Mouse (Mus musculus) hindbrain, embryonic 14.5 days (tissue): Measurements from ENCODE around the gene Hc. TPM values are rescaled to one million over a fixed set of nuclear protein-coding genes. Genes with fewer than 3 reads are reported as not detected.

Experiments
- ATAC-seq: fragments of 200-750 bp; cut with Nextera tagmentation; 2 replicates; pipeline ENCODE4 v1.8.0; 2017; ENCODE audit warnings: moderate number of reproducible peaks, mild to moderate bottlenecking, moderate TSS enrichment, moderate library complexity; ENCODE audit not compliant: low FRiP score
- DNase-seq: peaks from one replicate; pipeline ENCODE4 v3.0.0-alpha.2; 2015; ENCODE audit warnings: low spot score
- H3K27ac ChIP-seq: fragments of 300-500 bp; sonication (generic); 2 replicates; pipeline ENCODE4 v1.5.1; 2014; ENCODE audit warnings: mild to moderate bottlenecking, moderate library complexity
- H3K27me3 ChIP-seq: fragments of 300-500 bp; sonication (generic); 2 replicates; pipeline ENCODE4 v1.6.1; 2014; ENCODE audit warnings: mild to moderate bottlenecking, low read length, mixed read lengths; ENCODE audit not compliant: control insufficient read depth, insufficient read depth
- H3K36me3 ChIP-seq: fragments of 300-500 bp; sonication (generic); replicated peaks from 2 replicates; pipeline ENCODE4 v1.6.1; 2014; ENCODE audit not compliant: control insufficient read depth, insufficient read depth
- H3K4me1 ChIP-seq: fragments of 300-500 bp; sonication (generic); replicated peaks from 2 replicates; pipeline ENCODE4 v1.6.1; 2014; ENCODE audit warnings: antibody characterized with exemption, low read length, mixed read lengths; ENCODE audit not compliant: control insufficient read depth, insufficient read depth
- H3K4me2 ChIP-seq: fragments of 300-500 bp; sonication (generic); replicated peaks from 2 replicates; pipeline ENCODE4 v1.6.1; 2014; ENCODE audit warnings: mild to moderate bottlenecking, moderate library complexity
- H3K4me3 ChIP-seq: fragments of 300-500 bp; sonication (generic); replicated peaks from 2 replicates; pipeline ENCODE4 v1.5.1; 2014; ENCODE audit warnings: mild to moderate bottlenecking, low read length
- H3K9ac ChIP-seq: fragments of 300-500 bp; sonication (generic); 2 replicates; pipeline ENCODE4 v1.6.1; 2014
- H3K9me3 ChIP-seq: fragments of 300-500 bp; sonication (generic); 2 replicates; pipeline ENCODE4 v1.6.1; 2016; ENCODE audit warnings: low read length; ENCODE audit not compliant: control insufficient read depth
- WGBS: fragments of 180-500 bp; shearing (Covaris S2); extraction: QIAGEN DNeasy Blood & Tissue Kit; methylation state at CpG from one replicate; pipeline ENCODE4 v1.1.7; 2014; 5-methylcytosine and 5-hydroxymethylcytosine counted together
- polyA plus RNA-seq: library from polyadenylated mRNA; unstranded; fragments of >200 nt; fragmentation: Nextera tagmentation; extraction: Ambion mirVana; gene quantifications from 2 replicates; pipeline ENCODE4 v1.2.1, GENCODE M21; 2014

Hc gene
- polyA plus RNA-seq, result 0.44 and 0.46 TPM in 2 replicates

DNA sequence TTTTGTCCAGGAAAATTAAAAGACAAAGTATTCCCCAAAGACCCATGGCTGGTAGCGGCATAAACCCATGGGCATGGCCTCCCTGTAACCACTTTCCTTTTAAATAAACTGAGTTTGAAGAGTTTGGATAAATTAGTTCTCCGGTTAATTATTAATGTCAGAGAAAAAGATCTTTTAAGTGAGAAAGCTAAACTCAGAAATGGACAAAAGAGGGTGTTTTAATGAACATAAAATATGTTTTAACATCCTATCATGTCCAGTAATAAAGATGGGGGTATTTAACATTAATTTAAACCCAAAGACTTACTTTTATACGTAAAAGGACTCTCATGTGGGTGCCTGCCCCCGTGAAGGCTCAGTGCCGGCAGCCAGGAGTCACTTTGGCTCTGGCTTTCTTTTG lies at the start of gene Hc:
TSS of gene Hc (minus strand) at position 101 of the 400 bp plus-strand sequence.
- ATAC-seq (no peak), DNase-seq (no peak)
- Histone ChIP-seq H3K27ac (no peak within 1 kb of the TSS), H3K27me3 (no peaks in the 10 kb centered on the region), H3K36me3 (no peaks in the 10 kb centered on the region), H3K4me1 (no peaks in the 10 kb centered on the region), H3K4me2 (no peak within 1 kb of the TSS), H3K9ac (no peak within 1 kb of the TSS), H3K4me3 (no peak within 1 kb of the TSS), H3K9me3 (no peaks in the 10 kb centered on the region)
- 82% methylated on average over 5 of the region's 5 CpGs for WGBS

- Histone ChIP-seq H3K27me3 (no peaks in the 10 kb centered on the region), H3K27ac (no peak overlapping the region), H3K9me3 (no peaks in the 10 kb centered on the region), H3K4me1 (peaks cover 8% of the 10 kb centered on the region; the same call in 1 of the 2 replicates), H3K36me3 (peaks cover 9% of the 10 kb centered on the region; the same call in 1 of the 2 replicates), H3K4me3 (0 out of 2 replicates have a peak overlapping the region, but pooled peaks have one; percentile 78), H3K4me2 (0 out of 2 replicates have a peak overlapping the region, but pooled peaks have one; percentile 55), H3K9ac (no peak overlapping the region)
- WGBS, result 84% methylated on average over 2 of the region's 2 CpGs
- DNase-seq (no peak), ATAC-seq (no peak)
Measured at GRCm38 (mm10) chr2:35110521-35110920, 49.3 kb upstream of the Hc start.

DNA sequence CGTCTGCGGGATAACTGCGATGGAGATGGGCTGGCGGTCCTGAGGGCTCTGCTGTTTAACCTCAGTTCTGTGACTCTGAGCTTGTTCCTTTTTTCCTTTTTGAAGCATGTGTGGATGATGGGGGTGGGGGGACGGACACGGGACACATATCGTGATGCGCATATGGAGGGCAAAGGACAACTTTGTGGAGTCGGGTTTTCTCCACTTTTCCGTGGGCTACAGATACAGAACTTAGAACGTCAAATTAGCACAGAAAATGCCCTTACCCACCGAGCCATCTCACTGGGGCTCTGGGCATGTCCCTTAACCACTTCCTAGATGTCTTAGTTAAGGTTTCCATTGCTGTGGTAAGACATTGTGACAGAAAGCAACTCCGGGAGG lies 48.7 kb upstream of the Hc start:
- no peaks in the 10 kb centered on the region for H3K9me3 ChIP-seq
- H3K27me3 ChIP-seq, result no peaks in the 10 kb centered on the region
- peaks cover 4% of the 10 kb centered on the region; the same call in 1 of the 2 replicates for H3K36me3 ChIP-seq
- H3K27ac ChIP-seq, result peak overlapping the region; percentile 85; the same call in 1 of the 2 replicates
- WGBS, result 2% methylated on average over 13 of the region's 13 CpGs
- DNase-seq, result no peak
- H3K9ac ChIP-seq, result peak overlapping the region; percentile 74
- peaks cover 8% of the 10 kb centered on the region; the same call in 1 of the 2 replicates for H3K4me1 ChIP-seq
- no peak for ATAC-seq
- H3K4me2 ChIP-seq, result peak overlapping the region; percentile 55
- H3K4me3 ChIP-seq, result peak overlapping the region; percentile 78

DNA sequence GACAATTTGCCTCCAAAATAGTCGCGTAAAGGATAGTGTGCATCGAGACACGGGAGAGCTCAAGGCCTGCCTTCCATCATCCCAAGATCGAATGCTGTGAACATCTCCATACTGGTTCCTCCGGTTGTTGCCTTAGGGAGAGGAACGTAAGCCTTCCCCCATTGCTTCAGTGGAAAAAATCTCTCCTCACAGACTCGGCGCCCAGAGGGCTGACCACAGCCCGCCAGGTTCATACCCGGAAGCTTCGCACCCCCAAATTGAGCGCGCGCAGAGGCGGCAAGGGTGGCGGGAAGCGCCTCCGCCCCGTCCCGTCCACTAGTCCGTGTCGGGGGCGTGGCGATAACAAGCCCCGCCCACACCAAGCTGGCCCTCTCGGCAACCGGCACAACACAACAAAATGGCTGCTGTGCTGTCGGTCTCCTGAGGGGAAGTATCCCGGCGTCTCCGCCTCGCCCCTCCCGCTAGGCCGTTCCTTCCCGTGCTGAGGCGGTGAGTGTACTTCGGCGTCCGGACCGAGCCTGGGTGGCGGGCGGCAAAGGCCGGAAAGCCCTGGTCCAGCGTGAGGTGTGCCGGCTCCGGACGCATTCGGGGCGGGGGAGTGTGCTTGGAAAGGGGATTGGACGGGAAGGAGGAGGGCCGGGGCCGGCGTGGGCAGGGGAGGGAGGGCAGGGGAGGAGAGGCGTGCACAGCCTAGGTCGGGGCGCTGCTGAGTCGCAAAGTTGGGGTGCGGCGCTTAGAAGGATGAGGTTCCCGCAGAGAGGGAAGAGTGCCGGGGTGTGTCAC lies 48.1 kb upstream of the Hc start, which contains the start of gene Cntrl:
TSS of gene Cntrl (plus strand) at position 352 of the 783 bp plus-strand sequence.
- WGBS, result under 1% methylated on average over 62 of the region's 62 CpGs
- Histone ChIP-seq H3K27me3 (no peaks in the 10 kb centered on the region), H3K9ac (peak within 1 kb of the TSS; percentile 74), H3K36me3 (no peaks in the 10 kb centered on the region), H3K4me1 (peaks cover 8% of the 10 kb centered on the region; the same call in 1 of the 2 replicates), H3K4me3 (peak within 1 kb of the TSS; percentile 78), H3K27ac (peak within 1 kb of the TSS; percentile 85), H3K9me3 (no peaks in the 10 kb centered on the region), H3K4me2 (peak within 1 kb of the TSS; percentile 55)
- ATAC-seq, result peak; percentile 96
- peak; percentile 95 for DNase-seq

GRCm38 (mm10) chr2:35108712-35109111 lies 47.5 kb upstream of the Hc start:
- peak; percentile 38 for ATAC-seq
- Histone ChIP-seq H3K4me3 (peak overlapping the region; percentile 78), H3K9ac (peak overlapping the region; percentile 74), H3K9me3 (no peaks in the 10 kb centered on the region), H3K27ac (peak overlapping the region; percentile 85), H3K36me3 (no peaks in the 10 kb centered on the region), H3K27me3 (no peaks in the 10 kb centered on the region), H3K4me1 (peaks cover 8% of the 10 kb centered on the region; the same call in 1 of the 2 replicates), H3K4me2 (peak overlapping the region; percentile 55)
- peak; percentile 64 for DNase-seq
- 36% methylated on average over 3 of the region's 3 CpGs for WGBS

GRCm38 (mm10) chr2:35107984-35108635 lies 46.9 kb upstream of the Hc start:
- ATAC-seq (no peak), DNase-seq (peak; percentile 49)
- Histone ChIP-seq H3K9ac (no peak overlapping the region), H3K4me1 (peaks cover 8% of the 10 kb centered on the region; the same call in 1 of the 2 replicates), H3K4me3 (no peak overlapping the region), H3K4me2 (no peak overlapping the region), H3K27ac (no peak overlapping the region), H3K27me3 (no peaks in the 10 kb centered on the region), H3K9me3 (no peaks in the 10 kb centered on the region), H3K36me3 (no peaks in the 10 kb centered on the region)
- 56% methylated on average over 5 of the region's 5 CpGs for WGBS

DNA sequence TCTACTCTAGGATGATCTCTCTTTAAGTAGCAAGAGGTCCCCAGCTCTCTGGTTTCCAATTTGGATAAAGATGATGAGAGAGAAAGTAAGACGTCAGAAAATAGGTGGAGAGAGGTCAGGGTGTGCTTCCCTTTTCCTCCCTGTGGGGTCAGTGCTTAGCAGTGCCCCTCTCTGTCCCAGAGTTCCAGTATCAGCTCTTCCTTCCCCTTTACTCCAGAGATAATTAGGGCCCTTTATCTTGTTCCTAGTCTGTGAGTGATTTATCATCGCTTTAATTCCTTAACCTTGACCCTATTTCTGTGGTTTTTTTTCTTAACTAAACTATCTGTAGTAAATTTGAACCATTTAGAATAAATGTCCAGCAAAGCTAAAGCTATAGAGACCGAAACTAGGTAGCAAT lies 43.6 kb upstream of the Hc start:
- Histone ChIP-seq H3K27ac (no peak overlapping the region), H3K36me3 (no peaks in the 10 kb centered on the region), H3K9me3 (no peaks in the 10 kb centered on the region), H3K4me1 (peaks cover 1% of the 10 kb centered on the region; the same call in 1 of the 2 replicates), H3K4me2 (no peak overlapping the region), H3K27me3 (no peaks in the 10 kb centered on the region), H3K4me3 (no peak overlapping the region), H3K9ac (no peak overlapping the region)
- DNase-seq, result no peak
- ATAC-seq, result no peak
- WGBS, result 70% methylated on average over 3 of the region's 3 CpGs

DNA sequence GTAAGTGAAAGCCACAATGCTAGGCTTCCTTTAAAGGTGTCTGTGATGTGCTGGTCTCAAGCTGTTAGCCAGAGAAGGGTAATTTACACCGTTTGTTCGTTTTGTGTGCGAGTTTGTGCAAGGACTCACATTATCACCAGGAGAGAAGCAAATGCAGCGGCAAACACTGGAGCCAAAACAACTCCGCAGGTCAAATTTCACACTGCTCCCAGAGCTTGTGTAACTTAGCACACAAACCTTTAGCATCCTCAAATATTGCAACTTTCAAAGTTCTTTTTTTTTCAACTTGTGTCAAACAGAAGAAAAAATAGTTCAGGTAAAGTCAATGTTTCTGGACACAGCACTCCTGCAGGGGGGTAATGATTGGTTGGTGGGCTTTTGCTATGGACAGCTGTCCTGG lies 42.3 kb upstream of the Hc start:
- no peak overlapping the region for H3K9ac ChIP-seq
- H3K36me3 ChIP-seq, result no peaks in the 10 kb centered on the region
- ATAC-seq (no peak), DNase-seq (no peak)
- H3K4me2 ChIP-seq, result no peak overlapping the region
- H3K27me3 ChIP-seq, result no peaks in the 10 kb centered on the region
- no peak overlapping the region for H3K4me3 ChIP-seq
- no peak overlapping the region for H3K27ac ChIP-seq
- no peaks in the 10 kb centered on the region for H3K9me3 ChIP-seq
- WGBS, result 82% methylated on average over 5 of the region's 5 CpGs
- H3K4me1 ChIP-seq, result no peaks in the 10 kb centered on the region; the same call in 1 of the 2 replicates

DNA sequence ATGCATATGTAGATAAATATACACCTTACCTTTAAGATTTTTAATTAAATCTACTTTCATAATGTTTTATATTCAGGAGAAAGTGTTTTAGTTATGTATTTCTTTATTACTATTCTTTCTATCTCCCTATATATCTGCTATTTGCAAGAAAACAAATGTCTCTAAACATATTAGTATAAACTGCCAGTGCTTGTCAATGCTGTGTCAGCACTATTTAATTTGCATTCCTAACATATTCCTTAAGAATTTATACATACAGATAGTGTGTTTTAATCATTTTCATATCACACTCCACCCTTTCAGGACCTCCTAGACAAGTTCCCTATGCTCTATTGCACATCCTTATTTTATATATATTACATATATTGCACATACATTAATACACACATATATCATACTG lies 41.5 kb upstream of the Hc start:
- DNase-seq (no peak), ATAC-seq (no peak)
- H3K4me1 ChIP-seq, result no peaks in the 10 kb centered on the region
- H3K4me2 ChIP-seq, result no peak overlapping the region
- no peak overlapping the region for H3K4me3 ChIP-seq
- no peaks in the 10 kb centered on the region for H3K27me3 ChIP-seq
- H3K9me3 ChIP-seq, result no peaks in the 10 kb centered on the region
- H3K27ac ChIP-seq, result no peak overlapping the region
- no peak overlapping the region for H3K9ac ChIP-seq
- no peaks in the 10 kb centered on the region for H3K36me3 ChIP-seq
